Mouse (Mus musculus): ENCODE data around the gene Eefsec.

Gene Eefsec

DNA sequence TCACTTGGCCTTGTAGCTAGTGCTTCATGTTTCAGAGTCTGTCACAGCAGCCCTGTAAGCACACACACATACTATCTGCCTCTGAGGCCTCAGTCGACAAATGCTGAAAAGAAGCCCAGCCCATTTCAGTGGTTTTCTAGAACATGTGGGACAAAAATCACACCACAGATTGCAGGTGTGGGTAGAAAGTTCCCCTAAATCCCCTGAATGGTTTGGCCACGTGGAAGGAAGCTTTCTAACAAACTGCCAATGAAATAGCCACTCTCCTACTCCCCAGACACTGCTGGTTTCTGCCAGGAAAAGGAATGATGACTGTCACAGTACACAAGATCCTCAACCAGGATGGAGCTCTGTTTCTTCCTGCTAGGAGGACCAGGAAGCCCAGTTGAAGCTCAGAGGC is 33.7 kb downstream of the Eefsec start:
- no peak for DNase-seq

DNA sequence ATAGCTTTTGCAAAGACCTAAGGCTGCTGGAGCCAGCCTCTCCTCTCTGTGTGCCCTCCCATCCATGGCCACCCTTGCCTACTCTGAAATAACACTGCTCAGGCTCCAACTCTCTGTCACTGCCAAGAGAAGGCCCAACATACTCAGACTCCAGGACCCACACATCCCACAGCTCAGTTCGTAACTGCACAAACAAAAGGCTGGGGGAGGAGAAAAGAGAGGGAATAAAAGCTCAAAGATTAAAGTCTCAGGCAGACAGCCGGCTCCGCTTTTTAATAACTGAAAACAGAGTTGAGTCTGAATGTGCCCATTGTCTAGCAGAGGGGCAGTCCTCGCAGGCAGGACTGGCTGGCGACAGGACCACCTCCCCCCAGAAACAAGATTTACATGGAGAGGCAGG is 36.8 kb downstream of the Eefsec start:
- DNase-seq = no peak

- DNase-seq = no peak
Observed at GRCm38 (mm10) chr6:88400451-88400850, 45.9 kb downstream of the Eefsec start.

DNA sequence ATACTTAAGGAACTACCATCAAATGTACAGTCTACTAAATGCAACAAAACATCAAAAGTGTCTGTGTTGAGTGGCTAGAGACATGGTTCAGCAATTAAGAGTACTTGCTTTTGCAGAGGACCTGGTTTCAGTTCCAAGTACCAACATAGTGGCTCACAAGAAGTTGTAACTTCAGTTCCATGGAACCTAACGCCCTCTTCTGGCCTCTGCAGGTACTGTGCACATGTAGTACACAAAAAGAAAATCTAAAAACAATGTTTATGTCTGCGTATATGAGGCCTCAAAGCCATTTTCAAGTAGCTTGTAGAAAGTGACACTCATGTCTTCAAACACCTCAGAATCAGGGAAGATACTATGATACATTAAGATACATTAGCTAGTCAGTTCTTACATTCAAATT is 48.4 kb downstream of the Eefsec start:
- DNase-seq = no peak

GRCm38 (mm10) chr6:88388946-88389345 is 57.4 kb downstream of the Eefsec start:
- DNase-seq = peak; percentile 28 to 56

DNA sequence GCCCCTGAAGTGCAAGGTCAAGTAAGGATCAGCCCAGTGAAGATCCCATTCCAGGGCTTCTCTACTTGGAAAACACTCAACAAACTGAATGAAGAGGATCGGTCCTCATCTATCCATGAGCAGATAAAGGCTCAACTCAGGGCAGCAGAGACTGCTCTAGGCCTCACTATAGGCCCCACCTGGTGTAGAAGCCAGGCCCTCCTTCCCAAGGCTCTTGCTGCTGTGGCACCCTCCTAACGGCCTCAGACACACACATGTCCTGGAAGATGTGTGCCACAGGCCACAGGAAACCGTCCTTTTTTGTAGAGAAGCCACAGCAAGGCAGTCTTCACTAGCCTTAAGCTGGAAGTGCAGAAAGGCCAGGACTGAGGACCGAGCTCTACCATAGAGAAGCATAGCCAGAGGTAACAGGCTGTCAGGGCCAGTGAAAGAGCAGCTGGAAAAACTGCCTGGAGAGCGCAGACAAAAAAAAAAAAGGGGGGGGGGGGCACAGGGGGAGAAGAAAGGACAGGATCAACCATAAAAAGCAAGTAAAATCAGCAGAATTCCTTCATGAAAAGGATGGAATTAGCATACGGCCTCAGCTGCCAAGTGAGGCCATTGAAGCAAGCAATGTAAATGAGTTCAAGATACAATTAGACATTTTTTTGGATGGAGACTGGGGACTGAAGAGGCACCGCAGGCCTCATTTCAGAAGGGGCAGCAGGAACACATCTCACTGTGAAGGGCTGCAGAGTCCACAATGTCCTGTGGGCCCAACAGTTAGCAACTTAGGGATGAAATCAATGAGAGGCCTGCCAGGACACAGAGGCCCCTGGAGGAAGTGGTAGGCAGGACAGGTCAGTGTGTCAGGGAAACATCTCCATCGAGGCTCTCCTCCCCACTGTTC is 58.3 kb downstream of the Eefsec start:
- no peak for DNase-seq

- DNase-seq = no peak
Observed at GRCm38 (mm10) chr6:88384420-88385053, 61.8 kb downstream of the Eefsec start.

GRCm38 (mm10) chr6:88383734-88384133 is 62.6 kb downstream of the Eefsec start:
- no peak for DNase-seq

- DNase-seq = no peak
Observed at GRCm38 (mm10) chr6:88379756-88380155, 66.6 kb downstream of the Eefsec start.

DNA sequence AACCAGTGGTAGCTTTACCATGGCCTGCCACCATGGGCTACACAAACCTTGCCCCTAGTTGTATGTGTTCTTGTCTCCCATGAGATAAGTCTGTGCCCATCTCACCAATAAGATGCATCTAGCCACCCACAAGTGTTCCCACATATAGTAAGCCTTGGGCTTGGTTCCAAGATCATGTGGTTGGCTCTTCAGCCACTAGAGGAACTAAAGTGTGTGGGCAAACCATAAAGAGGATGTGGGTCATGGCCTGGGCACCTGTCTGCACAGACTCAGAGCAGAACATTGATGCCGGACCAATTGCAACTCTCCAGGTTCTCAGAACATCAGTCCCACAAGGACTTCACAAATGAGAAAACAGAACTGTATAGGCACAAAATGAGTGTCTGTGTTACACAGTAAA is 67.5 kb downstream of the Eefsec start:
- no peak for DNase-seq

DNA sequence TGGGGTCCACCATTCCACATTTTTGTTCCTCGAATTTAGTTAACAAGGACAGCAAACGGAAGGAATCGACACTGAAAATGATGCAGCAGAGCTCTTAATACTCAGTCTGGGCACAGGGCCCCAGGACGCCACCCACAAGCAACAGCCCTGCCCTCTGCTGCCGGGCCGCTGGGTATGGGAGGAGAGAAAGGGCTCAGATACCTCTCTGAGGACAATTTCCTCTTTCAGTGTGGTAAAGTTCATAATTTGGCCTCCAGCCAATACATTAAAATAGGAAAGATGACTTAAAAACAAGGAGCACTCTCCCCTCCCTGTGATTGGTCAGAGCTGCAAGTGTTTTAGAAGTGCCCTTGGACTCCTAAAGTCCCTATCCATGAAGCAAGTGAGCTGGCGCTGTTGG is 72.1 kb downstream of the Eefsec start:
- no peak for DNase-seq

DNA sequence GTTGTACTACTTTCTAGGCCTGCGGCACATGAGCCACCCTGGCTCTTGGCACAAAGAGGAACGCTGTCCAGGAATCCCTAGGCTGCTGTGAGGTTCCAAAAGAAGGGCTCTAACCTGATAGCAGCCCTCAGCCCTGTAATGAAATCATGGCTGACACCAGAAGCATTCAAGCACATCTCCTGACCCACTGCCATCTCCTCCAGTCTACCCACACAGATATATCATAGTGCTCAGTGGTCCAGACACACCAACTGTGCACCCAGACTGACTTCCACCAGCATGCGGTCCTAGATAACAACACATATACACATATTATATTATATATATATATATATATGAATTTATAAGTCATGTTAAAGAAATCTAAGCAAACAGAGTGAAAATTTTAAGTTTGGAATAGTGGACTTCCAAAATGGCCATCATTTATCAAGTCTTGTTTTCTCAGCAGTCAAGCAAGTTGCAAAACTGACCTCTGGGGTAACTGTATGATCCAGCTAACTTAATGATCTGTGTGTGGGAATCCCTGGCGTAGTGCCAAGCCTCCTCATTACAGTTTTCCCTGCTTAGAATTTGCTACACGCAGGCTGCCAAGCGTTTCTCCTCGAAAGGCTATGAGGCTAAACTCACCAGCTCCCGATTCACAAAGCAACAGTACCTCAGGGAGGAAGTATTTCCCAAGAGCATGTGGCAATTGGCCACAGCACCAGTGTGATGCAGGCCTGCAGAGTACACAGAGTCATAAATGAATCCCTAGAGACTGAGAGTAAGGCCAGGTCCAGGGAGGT is 76.3 kb downstream of the Eefsec start:
- peak; percentile 57 to 68 for DNase-seq

DNA sequence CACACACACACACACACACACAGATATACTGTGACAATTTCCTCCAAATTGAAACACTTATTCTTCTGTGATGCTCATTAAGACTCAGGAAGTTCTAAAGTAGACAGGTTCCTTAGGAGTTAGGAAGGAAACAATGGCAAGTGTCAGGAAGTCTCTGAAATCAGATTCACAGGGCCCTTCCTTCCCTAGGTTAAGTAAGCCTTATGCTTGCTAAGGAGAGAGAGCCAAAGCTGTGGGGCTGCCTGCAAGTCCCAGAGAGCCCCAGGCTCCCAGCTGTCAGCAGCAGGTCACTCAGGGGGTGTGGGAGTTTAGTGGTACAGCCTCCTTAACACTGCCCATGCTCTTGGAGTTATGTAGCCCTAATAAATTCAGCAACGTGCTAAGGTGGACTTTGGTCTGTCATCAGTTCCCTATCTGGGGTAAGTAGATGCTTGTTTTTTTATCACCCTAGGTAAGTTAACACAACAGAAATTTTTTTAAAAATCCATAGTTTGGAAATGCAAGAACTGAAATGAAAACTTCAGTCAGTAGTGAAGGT is 82.8 kb downstream of the Eefsec start:
- DNase-seq = no peak

- no peak for DNase-seq
Observed at GRCm38 (mm10) chr6:88361096-88361495, 85.2 kb downstream of the Eefsec start.

- no peak for DNase-seq
Observed at GRCm38 (mm10) chr6:88358210-88358609, 88.1 kb downstream of the Eefsec start.

DNA sequence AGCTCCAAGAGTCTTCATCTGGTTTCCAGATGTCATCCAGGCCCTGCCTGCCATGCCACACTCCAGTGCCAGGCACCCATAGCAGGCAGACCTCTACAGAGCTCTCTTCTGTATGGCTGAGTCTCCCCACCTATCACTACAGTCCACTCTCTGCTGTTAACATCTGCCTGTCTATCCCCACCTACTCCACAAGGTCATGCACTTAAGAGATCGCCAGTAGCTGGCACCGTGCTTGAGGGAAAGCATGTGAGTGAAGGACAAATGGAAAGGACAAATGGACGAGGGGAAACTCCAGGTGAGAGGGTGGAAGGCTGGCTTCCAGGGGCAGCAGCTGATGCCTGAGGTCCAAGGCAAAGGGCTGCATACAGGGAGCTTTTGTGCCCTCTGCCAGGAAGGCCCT is 90.5 kb downstream of the Eefsec start:
- peak in 1 of 2 experiments; percentile 47 for DNase-seq

DNA sequence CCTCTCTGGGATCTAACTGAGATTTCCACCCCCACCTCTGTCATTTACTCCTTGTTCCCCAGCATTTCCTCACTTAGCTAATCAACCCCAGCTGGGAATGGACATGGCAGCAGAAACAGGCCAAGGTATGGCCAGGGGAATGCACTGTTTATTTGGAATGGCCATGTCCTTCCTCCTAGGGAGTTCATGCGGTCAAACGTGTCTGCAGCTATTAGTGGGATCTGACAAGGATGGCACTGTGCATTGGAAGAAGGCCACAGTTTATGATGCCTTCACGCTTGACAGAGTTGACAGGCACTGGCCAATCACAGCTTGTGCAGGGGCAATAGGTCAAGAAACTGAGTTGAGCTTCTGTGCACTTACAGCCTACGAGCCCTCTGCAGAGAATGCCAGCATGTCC is 93.8 kb downstream of the Eefsec start:
- no peak for DNase-seq

- no peak for DNase-seq
Observed at GRCm38 (mm10) chr6:88346776-88347175, 99.6 kb downstream of the Eefsec start.

DNA sequence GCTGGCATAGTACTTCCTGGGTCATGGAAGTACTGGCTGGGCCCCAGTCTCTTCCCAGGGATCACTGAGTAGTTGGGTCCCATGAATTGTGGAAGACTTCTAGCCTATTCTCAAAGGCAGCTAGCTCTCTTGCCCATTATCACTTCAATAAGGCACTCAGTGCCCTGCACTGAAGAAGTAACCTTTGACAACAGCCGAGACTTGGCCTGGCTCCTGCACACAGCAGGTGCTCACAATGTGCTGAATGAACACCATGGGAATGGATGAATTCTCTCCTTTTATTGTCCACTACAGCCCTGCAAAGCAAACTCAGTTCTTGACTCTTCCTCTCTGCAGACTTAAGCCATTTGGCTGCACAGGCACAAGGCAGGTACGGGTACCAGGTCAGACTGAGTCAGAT is 101.0 kb downstream of the Eefsec start:
- DNase-seq = no peak

DNA sequence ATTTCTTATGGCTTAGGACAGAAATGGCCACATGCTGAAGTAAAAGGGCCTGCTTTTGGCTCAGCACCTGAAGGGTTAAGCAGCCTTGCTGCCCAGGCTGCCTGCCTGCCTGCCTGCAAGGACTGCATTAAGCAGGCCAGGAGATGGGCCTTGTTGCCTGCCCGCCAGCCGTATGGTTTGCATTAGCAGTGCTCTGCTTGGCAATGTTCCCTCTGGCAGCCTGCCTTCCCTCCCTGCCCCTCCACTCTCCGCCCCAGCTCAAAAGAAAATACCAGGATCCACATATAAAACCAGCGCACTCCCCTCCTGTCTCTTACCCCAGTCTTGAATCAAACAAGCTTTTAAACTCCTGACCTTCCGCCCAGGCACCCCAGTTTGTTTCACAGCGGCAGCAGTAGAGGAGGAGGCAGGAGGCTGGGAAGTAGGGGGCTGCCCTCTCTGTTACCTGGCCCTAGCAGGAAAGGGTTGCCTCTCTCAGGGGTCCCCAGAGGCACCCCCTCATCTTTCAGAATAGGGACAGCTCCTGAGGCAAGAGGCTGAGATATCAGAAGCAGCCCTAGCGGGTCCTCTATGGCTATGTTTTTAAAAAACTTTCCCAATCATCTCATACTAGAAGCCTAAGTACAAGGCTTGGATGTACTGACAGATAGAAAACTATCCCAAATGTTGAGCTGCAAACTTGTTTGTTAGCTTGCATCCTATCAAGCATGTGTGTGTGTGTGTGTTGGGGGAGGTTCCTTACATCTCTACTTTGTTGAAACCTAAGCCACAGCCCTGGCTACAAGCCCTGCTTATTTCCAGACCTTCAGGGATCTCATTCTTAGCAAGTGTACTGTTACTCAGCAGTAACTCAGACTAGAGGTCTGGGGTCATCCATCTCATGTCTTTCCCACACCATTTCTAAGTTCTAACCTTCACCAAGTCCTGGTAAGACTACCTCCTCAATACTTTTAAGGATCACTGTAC is 102.6 kb downstream of the Eefsec start:
- DNase-seq = peak; percentile 88 to 90

DNA sequence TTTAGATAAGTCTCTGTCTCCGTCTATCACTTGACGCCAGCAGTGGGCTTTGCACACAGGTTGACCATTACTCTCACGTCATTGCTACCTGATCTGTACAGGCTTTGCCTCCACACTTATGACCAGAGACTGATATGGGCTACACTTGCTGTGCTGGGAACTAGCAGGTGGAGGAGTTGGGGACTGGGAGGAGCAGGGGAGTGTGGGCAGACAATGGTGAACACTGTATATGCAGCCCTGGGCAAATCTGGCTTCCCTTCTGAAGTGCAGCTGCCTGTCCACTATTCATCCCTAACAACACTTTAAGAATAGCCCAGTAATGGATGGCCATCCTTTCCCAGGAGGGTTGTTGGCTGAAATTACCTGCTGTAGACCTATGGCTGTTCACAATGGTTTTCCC is 103.4 kb downstream of the Eefsec start:
- DNase-seq = no peak

DNA sequence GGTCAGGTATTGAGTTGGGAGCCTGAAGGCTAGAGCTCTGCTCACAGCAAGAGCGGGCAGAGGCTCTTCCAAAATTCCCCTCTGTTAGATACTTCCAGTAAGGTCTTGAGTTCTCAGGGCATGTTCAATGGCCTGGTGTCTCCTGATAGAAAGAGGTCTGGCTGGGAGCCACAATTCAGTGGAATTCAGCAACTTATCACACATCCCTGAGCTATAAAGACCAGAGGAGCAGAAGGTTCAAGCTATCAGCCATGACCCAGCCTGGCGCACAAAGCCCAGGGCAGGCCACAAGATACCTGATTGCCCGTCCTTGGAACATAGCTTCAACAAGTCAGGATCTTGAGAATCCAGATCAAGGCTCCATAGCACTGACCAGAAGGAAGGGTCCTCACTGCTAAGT is 105.2 kb downstream of the Eefsec start:
- DNase-seq = no peak

Measured in kidney, postnatal 25 days (tissue).